Mouse (Mus musculus) myocyte (in vitro differentiated cells): ENCODE data around the gene Cpne2.

Experiments
- MYOD1 ChIP-seq, 3 experiments: IDR thresholded peaks; one replicate each; pipeline ENCODE4 v1.6.1; 2011; ENCODE audit warnings: control low read depth in 2 of 3, low read depth in 2 of 3, mild to moderate bottlenecking in 2 of 3, moderate library complexity in 1 of 3; ENCODE audit not compliant: insufficient read length in 2 of 3, control insufficient read depth in 1 of 3
- POLR2A ChIP-seq: IDR thresholded peaks from one replicate; pipeline ENCODE4 v1.6.1; 2011; ENCODE audit warnings: low read depth, mild to moderate bottlenecking, control low read depth, moderate library complexity; ENCODE audit not compliant: insufficient read length
- POLR2AphosphoS2 ChIP-seq: IDR thresholded peaks from one replicate; pipeline ENCODE4 v1.6.1; 2011; ENCODE audit warnings: low read depth, control low read depth; ENCODE audit not compliant: insufficient read length
- SRF ChIP-seq: IDR thresholded peaks from one replicate; pipeline ENCODE4 v1.6.1; 2011; ENCODE audit warnings: low read depth; ENCODE audit not compliant: control insufficient read depth, insufficient read length
- USF1 ChIP-seq: IDR thresholded peaks from one replicate; pipeline ENCODE4 v1.6.1; 2011; ENCODE audit warnings: low read depth, mild to moderate bottlenecking, control low read depth, moderate library complexity

DNA sequence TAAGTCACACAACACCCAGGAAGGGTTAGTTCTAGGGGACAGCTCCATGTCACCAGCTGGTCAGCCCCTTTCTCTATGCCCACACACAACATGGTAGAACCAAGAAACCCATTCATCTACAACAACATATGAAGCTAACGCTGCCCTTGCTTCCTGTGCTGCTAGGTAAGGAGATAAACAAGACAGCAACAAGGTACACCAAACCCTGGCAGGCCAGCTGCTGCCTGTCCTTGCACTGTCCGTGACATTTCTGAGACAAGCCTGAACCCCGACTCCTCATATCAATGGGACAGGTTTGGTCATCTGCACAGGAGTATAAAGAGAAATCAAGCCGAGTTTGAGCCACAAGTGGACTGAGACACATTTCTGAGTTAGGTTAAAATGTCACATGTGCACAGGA, 42.4 kb downstream of the Cpne2 start:
- TF ChIP-seq SRF (no peak), POLR2AphosphoS2 (no peak), POLR2A (no peak), MYOD1 (IDR thresholded peaks at IDR 0.05; ENCODE audit: control insufficient read depth in 1 of 3, insufficient read length in 2 of 3, low read depth in 2 of 3) (no peak), USF1 (no peak)
